Mouse (Mus musculus) megakaryocyte-erythroid progenitor cell, adult 5-6 weeks (primary cell): Measurements from ENCODE around the gene F2rl3. TPM values are rescaled to one million over a fixed set of nuclear protein-coding genes. Genes with fewer than 3 reads are reported as not detected.

ENCODE experiments used
- ATAC-seq: replicated peaks from 2 replicates; pipeline ENCODE4 v1.8.0; 2016; ENCODE audit warnings: mild to moderate bottlenecking, inconsistent platforms; ENCODE audit not compliant: severe bottlenecking, poor library complexity, low FRiP score, low TSS enrichment
- total RNA-seq, 2 experiments: library from RNA; stranded (forward) in 1 of 2; stranded (reverse) in 1 of 2; fragments of 200-1000, 215-1000 nt in 1 of 2; fragments of >200 nt in 1 of 2; fragmentation: Nextera tagmentation in 1 of 2; gene quantifications; 2 replicates each; pipeline ENCODE4 v1.2.3; 2014 to 2017

F2rl3 gene
- total RNA-seq, 2 experiments from 2014 or later, result 0.13 to 2.0 TPM

DNA sequence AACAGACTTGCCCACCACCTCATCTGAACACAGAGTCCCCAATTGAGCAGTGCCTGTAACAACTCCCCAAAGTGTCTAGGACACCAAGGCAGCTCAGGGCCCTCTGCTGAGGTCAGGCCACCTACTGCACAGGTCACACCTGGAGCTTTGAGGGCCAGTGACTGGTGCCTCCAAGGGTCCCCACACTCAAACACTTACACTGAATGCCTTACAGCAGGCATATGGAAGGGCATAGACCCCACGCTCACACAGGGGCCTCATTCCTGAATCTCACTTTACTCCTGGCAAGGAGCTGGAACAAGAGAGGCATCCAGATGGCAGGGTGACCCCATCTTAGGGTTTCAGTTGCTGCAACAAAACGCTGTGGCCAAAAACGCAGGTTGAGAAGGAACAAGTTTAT, 1.5 kb upstream of the F2rl3 start:
- ATAC-seq, result no peak

DNA sequence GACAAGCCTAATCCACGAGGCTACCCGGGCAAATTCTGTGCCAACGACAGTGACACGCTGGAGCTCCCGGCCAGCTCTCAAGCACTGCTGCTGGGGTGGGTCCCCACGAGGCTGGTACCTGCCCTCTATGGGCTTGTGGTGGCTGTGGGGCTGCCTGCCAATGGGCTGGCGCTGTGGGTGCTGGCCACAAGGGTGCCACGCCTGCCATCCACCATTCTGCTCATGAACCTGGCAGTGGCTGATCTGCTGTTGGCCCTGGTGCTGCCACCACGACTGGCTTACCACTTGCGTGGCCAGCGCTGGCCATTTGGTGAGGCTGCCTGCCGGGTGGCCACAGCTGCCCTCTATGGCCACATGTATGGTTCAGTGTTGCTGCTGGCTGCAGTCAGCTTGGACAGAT, 626 bp downstream of the F2rl3 start:
- ATAC-seq, result peak; percentile 70

DNA sequence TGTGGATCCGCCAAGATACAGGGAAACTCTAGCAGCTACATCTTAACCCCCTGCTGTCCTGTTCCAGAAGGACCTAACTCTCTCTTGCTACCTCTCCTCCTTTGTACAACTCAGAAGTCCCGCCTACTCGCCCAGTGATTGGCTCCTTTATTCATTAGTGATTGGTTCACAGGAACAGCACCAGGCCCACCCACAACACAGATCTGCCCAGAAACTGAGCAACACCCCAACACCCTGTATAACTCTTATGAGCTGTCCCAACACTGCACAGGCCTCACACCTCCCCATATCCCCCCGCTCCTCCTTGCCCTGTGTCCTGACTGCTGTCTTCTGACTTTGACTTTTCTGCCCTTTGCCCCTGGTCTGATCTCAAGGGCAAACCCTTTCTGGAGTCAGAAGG, 4.0 kb downstream of the F2rl3 start:
- ATAC-seq, result peak; percentile 56

DNA sequence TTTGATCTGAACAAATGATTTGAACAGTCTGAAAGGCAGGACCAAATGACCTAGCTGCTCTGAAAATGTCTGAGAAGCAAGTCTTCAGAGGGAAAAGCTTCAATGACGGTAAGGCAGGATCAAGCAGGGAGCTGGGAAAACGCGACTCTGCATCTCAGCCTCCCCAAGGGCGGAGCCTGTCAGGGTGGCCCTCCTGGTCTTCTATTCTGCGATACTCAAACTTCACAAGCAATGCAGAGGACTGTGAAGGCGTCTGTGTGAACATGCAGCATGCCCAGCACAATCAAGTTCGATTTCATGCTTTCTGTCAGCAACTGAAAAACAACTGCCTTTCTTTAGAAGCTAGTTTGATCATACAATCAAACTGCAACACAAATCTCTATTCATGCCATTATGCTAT, 5.1 kb downstream of the F2rl3 start:
- no peak for ATAC-seq

DNA sequence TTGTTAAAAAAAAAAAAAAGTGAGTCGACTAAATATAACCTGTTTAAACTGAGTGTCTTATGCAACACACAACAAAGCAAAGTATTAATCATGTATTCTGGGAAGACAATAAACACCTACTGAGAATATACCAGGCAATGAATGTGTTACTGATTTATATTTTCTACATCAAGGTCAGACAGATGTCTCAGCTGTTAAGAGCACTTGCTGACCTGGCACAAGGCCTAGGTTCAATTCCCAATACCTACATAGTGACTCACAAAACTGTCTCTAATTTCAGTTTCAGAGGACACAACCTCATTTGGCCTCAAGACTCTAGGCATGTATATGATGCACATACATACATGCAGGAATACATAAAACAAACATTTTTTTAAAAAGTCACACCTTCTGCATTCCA, 16.1 kb downstream of the F2rl3 start:
- ATAC-seq, result no peak

DNA sequence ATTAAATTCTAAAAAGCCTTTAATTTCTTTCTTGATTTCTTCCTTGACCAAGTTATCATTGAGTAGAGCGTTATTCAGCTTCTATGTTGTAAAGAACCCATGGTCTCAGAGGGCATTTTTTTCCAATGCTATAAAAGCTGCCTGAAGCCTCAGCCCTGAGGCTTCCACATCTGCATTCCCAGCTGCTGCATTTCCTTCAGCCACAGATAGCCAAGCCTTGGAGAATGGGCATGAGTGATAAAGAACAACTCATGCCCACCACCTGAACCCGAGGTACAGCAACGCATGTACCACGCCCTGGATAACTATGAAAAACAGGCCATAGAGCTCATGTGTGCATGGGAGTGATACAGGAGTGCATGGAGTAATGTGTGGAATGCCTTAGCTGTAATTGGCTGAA, 19.0 kb downstream of the F2rl3 start:
- ATAC-seq, result no peak

DNA sequence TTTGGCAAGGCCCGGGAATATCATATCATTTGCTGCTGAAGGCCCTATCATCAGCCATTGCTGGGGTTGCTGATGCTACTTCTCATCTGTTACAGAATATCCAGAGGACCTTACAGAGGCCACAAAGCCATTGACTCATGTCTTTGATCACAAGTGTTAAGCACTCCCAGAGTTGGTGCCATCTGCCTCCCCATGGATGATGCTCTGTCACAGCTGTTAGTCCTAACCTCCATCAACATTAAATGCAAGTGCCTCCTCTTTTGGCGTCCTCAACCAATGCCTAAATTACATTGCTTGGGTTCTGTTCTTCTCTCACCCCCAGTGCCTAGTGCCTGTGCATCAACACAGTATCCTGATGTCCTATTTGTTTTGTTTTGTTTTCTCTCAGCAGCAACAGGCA, 39.9 kb downstream of the F2rl3 start:
- no peak for ATAC-seq

DNA sequence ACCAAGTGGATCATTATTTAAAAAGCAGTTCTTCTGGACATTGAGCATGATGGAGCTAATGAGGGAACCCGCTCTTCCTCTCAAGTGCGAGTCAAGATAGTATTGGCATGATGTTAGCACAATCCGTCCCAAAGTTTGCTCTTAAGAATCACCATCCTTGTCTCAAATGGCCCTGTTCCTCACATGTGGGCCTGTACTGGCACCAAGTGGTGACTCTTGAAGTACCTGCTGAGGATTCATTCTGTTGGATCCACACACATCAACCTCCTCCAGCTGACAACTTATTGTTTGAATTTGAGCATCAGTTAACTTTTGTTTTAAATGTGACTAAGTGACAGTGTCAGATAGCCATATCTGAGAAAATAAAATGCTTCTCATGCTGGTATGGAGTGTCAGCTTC, 51.0 kb downstream of the F2rl3 start:
- ATAC-seq, result no peak

Other genes starting within 250 kb of the F2rl3 start
- gene Med26, start 213.6 kb upstream of the F2rl3 start, total RNA-seq (2014; fragmentation: Nextera tagmentation), result 14.6 and 15.2 TPM in 2 replicates
- gene Med26, start 213.6 kb upstream of the F2rl3 start, total RNA-seq (2017), result 8.9 and 10.1 TPM in 2 replicates
- 23.2 and 30.0 TPM in 2 replicates for gene Smim7, start 190.8 kb upstream of the F2rl3 start, total RNA-seq (2014; fragmentation: Nextera tagmentation)
- gene Smim7, start 190.8 kb upstream of the F2rl3 start, total RNA-seq (2017), result 40.7 and 71.8 TPM in 2 replicates
- gene Tmem38a, start 189.8 kb upstream of the F2rl3 start, total RNA-seq (2014; fragmentation: Nextera tagmentation), result not detected in 2 replicates
- not detected in 2 replicates for gene Tmem38a, start 189.8 kb upstream of the F2rl3 start, total RNA-seq (2017)
- 4.4 and 6.1 TPM in 2 replicates for gene Nwd1, start 115.2 kb upstream of the F2rl3 start, total RNA-seq (2014; fragmentation: Nextera tagmentation)
- 1.9 and 5.8 TPM in 2 replicates for gene Nwd1, start 115.2 kb upstream of the F2rl3 start, total RNA-seq (2017)
- gene Sin3b, start 38.6 kb upstream of the F2rl3 start, total RNA-seq (2014; fragmentation: Nextera tagmentation), result 81.0 and 90.9 TPM in 2 replicates
- 73.6 and 95.5 TPM in 2 replicates for gene Sin3b, start 38.6 kb upstream of the F2rl3 start, total RNA-seq (2017)